Mouse (Mus musculus) lung, embryonic 15.5 days (tissue): ENCODE data around the gene Prr3. TPM values are rescaled to one million over a fixed set of nuclear protein-coding genes. Genes with fewer than 3 reads are reported as not detected.

Source experiments
- ATAC-seq: fragments of 200-750 bp; cut with Nextera tagmentation; 2 replicates; pipeline ENCODE4 v1.8.0; 2017; ENCODE audit warnings: moderate number of reproducible peaks, borderline replicate concordance; ENCODE audit not compliant: low FRiP score, low TSS enrichment; ENCODE audit errors: extremely low read depth
- H3K27ac ChIP-seq: fragments of 300-500 bp; sonication (generic); 2 replicates; pipeline ENCODE4 v1.5.1; 2015; ENCODE audit warnings: moderate library complexity, mild to moderate bottlenecking, inconsistent platforms
- H3K27me3 ChIP-seq: fragments of 300-500 bp; sonication (generic); 2 replicates; pipeline ENCODE4 v1.6.1; 2015; ENCODE audit warnings: inconsistent platforms
- H3K36me3 ChIP-seq: fragments of 300-500 bp; sonication (generic); 2 replicates; pipeline ENCODE4 v1.6.1; 2015; ENCODE audit warnings: inconsistent platforms
- H3K4me1 ChIP-seq: fragments of 300-500 bp; sonication (generic); 2 replicates; pipeline ENCODE4 v1.6.1; 2015; ENCODE audit warnings: inconsistent platforms
- H3K4me2 ChIP-seq: fragments of 300-500 bp; sonication (generic); 2 replicates; pipeline ENCODE4 v1.6.1; 2015; ENCODE audit warnings: inconsistent platforms, mild to moderate bottlenecking, moderate library complexity
- H3K4me3 ChIP-seq: fragments of 300-500 bp; sonication (generic); 2 replicates; pipeline ENCODE4 v1.5.1; 2015; ENCODE audit warnings: mild to moderate bottlenecking, inconsistent platforms
- H3K9ac ChIP-seq: fragments of 300-500 bp; sonication (generic); 2 replicates; pipeline ENCODE4 v1.6.1; 2015; ENCODE audit warnings: inconsistent platforms
- H3K9me3 ChIP-seq: fragments of 300-500 bp; sonication (generic); 2 replicates; pipeline ENCODE4 v1.6.1; 2016; ENCODE audit warnings: inconsistent platforms
- WGBS: fragments of 180-500 bp; shearing (Covaris S2); methylation state at CpG from one replicate; pipeline ENCODE4 v1.1.7; 2015; 5-methylcytosine and 5-hydroxymethylcytosine counted together
- polyA plus RNA-seq: library from polyadenylated mRNA; unstranded; fragments of >200 nt; fragmentation: Nextera tagmentation; extraction: Ambion mirVana; gene quantifications from 2 replicates; pipeline ENCODE4 v1.2.1, GENCODE M21; 2015

The Prr3 gene
- 29.3 and 32.4 TPM in 2 replicates for polyA plus RNA-seq

GRCm38 (mm10) chr17:35979401-35980362 lies at the start of gene Prr3, which contains the start of gene Gnl1:
Prr3 (minus strand) TSS chr17:35980236.
Gnl1 (plus strand) TSS chr17:35979851.
- Histone ChIP-seq H3K27ac (peak within 1 kb of the TSS; percentile 98), H3K4me1 (peaks cover 18% of the 10 kb centered on the region), H3K9ac (peak within 1 kb of the TSS; percentile 80), H3K9me3 (no peaks in the 10 kb centered on the region), H3K36me3 (peaks cover 33% of the 10 kb centered on the region), H3K4me2 (peak within 1 kb of the TSS; percentile 78), H3K27me3 (no peaks in the 10 kb centered on the region), H3K4me3 (peak within 1 kb of the TSS; percentile 90)
- under 1% methylated on average over 93 of the region's 109 CpGs for WGBS
- peak; percentile 87 for ATAC-seq

GRCm38 (mm10) chr17:36028879-36029619 lies 49.0 kb upstream of the Prr3 start:
- H3K4me1 ChIP-seq = peaks cover 9% of the 10 kb centered on the region; the same call in 1 of the 2 replicates
- H3K27ac ChIP-seq = no peak overlapping the region
- no peaks in the 10 kb centered on the region for H3K9me3 ChIP-seq
- no peak for ATAC-seq
- no peak overlapping the region for H3K4me3 ChIP-seq
- H3K4me2 ChIP-seq = no peak overlapping the region
- no peaks in the 10 kb centered on the region for H3K27me3 ChIP-seq
- no peaks in the 10 kb centered on the region for H3K36me3 ChIP-seq
- H3K9ac ChIP-seq = no peak overlapping the region
- WGBS = 88% methylated on average over 7 of the region's 7 CpGs

GRCm38 (mm10) chr17:36027663-36028062 lies 47.6 kb upstream of the Prr3 start:
- 71% methylated on average over 4 of the region's 4 CpGs for WGBS
- Histone ChIP-seq H3K9me3 (no peaks in the 10 kb centered on the region), H3K9ac (no peak overlapping the region), H3K27ac (no peak overlapping the region), H3K27me3 (no peaks in the 10 kb centered on the region), H3K36me3 (no peaks in the 10 kb centered on the region), H3K4me2 (no peak overlapping the region), H3K4me3 (no peak overlapping the region), H3K4me1 (peaks cover 21% of the 10 kb centered on the region)
- ATAC-seq = no peak

DNA sequence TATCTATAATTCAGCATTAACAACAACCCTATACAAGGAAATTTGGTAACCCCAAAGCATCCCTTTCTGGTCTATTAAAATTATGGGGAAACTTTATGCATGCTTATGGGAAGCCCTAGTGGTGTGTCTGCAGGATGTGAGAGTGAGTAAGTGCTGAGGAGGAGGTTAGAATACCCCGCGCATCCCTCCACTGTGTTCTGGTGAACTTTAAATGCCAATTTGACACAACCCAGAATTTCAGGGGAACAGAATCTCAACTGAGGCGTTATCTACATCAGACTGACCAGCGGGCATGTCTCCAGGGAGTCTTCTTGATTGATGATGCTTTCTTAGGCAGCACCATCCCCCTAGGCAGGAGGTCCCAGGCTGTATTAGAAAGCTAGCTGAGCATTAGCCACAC lies 45.9 kb upstream of the Prr3 start:
- Histone ChIP-seq H3K9me3 (no peaks in the 10 kb centered on the region; the same call in 1 of the 2 replicates), H3K9ac (no peak overlapping the region), H3K4me3 (no peak overlapping the region), H3K27ac (no peak overlapping the region), H3K36me3 (no peaks in the 10 kb centered on the region), H3K4me1 (peaks cover 13% of the 10 kb centered on the region), H3K27me3 (no peaks in the 10 kb centered on the region), H3K4me2 (no peak overlapping the region)
- no peak for ATAC-seq
- 56% methylated on average over 4 of the region's 4 CpGs for WGBS

DNA sequence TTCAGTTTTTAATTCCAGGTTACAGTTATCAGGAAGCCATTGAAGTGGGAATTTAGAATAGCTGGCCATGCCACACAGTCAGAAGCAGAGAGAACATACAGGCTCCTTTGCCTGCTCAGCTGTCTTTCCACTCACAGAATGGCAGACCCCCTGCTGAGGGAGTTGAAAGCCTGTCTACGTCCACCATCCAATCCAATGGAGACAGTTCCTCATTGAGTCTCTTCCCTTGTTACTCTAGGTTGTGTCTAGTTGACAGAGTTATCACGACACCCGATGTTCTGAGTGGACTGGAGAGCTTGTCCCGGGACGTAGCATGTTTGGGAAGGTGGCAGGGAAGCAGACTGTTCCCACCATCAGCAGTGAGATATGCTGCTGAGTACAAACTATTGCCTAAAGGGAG lies 45.2 kb upstream of the Prr3 start:
- Histone ChIP-seq H3K9ac (no peak overlapping the region), H3K27ac (no peak overlapping the region), H3K27me3 (no peaks in the 10 kb centered on the region), H3K9me3 (no peaks in the 10 kb centered on the region; the same call in 1 of the 2 replicates), H3K4me3 (no peak overlapping the region), H3K4me1 (peaks cover 13% of the 10 kb centered on the region), H3K4me2 (no peak overlapping the region), H3K36me3 (no peaks in the 10 kb centered on the region)
- no peak for ATAC-seq
- WGBS = 48% methylated on average over 5 of the region's 5 CpGs

DNA sequence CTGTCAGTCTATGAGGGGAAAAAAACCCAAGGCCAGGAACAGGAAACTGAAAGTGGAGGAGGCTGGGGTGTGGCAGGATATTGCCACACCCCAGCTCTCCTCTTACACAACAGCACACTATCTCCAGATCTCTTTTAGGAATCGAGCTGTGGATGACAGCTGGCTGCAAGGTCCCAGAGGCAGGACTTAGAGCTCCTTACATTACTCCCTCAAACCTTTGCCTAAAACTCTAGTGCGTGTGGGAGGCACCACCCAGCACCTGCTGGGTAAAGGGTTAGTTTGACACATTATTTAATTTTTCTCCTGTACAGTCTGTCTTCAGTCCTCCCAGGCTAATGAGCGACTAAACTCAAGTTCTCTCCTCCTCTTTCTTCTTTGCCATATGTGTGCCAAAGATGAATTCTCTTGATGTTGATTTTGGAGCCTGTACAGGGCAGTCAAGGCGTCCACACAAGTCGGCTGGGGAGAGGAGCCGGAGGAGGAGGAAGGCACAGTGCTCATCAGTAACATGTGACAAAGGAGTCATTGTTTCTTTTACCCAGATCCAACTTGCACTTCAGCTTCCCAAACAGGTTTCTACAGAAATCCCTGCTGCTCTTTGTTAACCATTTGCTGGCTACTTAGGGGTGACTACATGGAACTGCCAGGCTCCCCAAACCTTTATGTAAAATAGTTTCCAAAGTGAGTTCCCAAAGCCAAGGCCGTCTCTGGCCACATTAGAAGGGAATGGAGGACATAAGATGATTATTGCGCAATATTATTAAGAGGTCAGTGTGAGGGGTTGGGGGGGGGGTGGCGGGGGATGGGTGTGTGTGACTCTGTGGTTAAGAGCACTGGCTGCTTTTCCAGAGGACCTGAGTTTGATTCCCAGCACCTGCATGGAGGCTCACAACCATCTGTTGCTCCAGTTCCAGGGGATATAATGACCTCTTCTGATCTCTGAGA lies 43.9 kb upstream of the Prr3 start:
- no peaks in the 10 kb centered on the region for H3K27me3 ChIP-seq
- no peak for ATAC-seq
- H3K4me2 ChIP-seq = no peak overlapping the region
- peak overlapping the region; percentile 48 for H3K27ac ChIP-seq
- H3K4me3 ChIP-seq = no peak overlapping the region
- 42% methylated on average over 9 of the region's 9 CpGs for WGBS
- H3K4me1 ChIP-seq = peaks cover 13% of the 10 kb centered on the region
- no peaks in the 10 kb centered on the region; the same call in 1 of the 2 replicates for H3K9me3 ChIP-seq
- no peak overlapping the region for H3K9ac ChIP-seq
- H3K36me3 ChIP-seq = no peaks in the 10 kb centered on the region

DNA sequence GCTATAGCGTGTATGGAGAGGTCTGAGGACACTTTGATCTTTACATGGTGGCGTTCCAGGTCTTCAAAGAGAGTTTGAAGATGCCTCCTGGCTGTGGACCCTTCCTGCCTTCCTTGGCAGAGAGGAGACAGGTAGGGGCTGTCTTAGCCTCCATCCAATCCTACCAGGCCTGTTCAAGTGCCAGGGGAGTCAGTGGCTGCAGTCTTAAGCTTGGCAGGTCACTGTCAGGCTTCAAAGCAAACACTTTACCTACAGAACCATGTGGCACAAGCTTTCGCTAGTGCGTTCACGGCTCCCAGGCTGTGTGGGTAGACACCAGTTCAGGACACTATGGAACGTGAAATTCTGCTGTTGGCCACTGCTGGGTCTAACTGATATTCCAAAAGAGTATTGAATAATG lies 42.9 kb upstream of the Prr3 start:
- H3K27ac ChIP-seq = no peak overlapping the region
- H3K36me3 ChIP-seq = no peaks in the 10 kb centered on the region
- no peaks in the 10 kb centered on the region for H3K27me3 ChIP-seq
- no peak overlapping the region for H3K9ac ChIP-seq
- H3K4me3 ChIP-seq = no peak overlapping the region
- H3K4me2 ChIP-seq = no peak overlapping the region
- WGBS = 81% methylated on average over 6 of the region's 6 CpGs
- peaks cover 13% of the 10 kb centered on the region for H3K4me1 ChIP-seq
- H3K9me3 ChIP-seq = no peaks in the 10 kb centered on the region; the same call in 1 of the 2 replicates
- ATAC-seq = no peak

GRCm38 (mm10) chr17:36022098-36022497 lies 42.1 kb upstream of the Prr3 start:
- Histone ChIP-seq H3K36me3 (no peaks in the 10 kb centered on the region), H3K4me3 (no peak overlapping the region), H3K4me2 (no peak overlapping the region), H3K9me3 (no peaks in the 10 kb centered on the region; the same call in 1 of the 2 replicates), H3K9ac (no peak overlapping the region), H3K27me3 (no peaks in the 10 kb centered on the region), H3K27ac (no peak overlapping the region), H3K4me1 (peaks cover 13% of the 10 kb centered on the region)
- WGBS = 94% methylated on average over 9 of the region's 9 CpGs
- ATAC-seq = no peak

DNA sequence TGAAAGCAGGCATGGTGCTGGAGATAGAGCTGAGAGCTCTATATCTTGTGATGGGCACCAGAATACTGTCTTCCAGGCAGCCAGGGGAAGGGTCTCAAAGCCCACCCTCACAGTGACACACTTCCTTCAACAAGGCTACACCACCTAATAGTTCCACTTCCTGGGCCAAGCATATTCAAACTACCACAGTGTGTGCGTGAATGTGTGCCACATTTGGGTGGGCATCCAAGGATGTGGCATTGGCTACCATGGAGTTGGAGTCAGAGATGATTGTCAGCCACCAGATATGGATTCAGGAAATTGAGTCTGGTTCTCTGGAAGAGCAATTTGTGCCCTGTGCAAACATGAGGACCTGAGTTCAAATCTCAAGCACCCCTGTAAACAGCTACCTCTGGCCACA lies 41.3 kb upstream of the Prr3 start:
- Histone ChIP-seq H3K4me3 (no peak overlapping the region), H3K4me2 (peak overlapping the region; percentile 35; the same call in 1 of the 2 replicates), H3K36me3 (no peaks in the 10 kb centered on the region), H3K27ac (peak overlapping the region; percentile 12; the same call in 1 of the 2 replicates), H3K9ac (no peak overlapping the region), H3K9me3 (no peaks in the 10 kb centered on the region; the same call in 1 of the 2 replicates), H3K27me3 (no peaks in the 10 kb centered on the region), H3K4me1 (peaks cover 13% of the 10 kb centered on the region)
- WGBS = 93% methylated on average over 1 of the region's 1 CpGs
- ATAC-seq = no peak

DNA sequence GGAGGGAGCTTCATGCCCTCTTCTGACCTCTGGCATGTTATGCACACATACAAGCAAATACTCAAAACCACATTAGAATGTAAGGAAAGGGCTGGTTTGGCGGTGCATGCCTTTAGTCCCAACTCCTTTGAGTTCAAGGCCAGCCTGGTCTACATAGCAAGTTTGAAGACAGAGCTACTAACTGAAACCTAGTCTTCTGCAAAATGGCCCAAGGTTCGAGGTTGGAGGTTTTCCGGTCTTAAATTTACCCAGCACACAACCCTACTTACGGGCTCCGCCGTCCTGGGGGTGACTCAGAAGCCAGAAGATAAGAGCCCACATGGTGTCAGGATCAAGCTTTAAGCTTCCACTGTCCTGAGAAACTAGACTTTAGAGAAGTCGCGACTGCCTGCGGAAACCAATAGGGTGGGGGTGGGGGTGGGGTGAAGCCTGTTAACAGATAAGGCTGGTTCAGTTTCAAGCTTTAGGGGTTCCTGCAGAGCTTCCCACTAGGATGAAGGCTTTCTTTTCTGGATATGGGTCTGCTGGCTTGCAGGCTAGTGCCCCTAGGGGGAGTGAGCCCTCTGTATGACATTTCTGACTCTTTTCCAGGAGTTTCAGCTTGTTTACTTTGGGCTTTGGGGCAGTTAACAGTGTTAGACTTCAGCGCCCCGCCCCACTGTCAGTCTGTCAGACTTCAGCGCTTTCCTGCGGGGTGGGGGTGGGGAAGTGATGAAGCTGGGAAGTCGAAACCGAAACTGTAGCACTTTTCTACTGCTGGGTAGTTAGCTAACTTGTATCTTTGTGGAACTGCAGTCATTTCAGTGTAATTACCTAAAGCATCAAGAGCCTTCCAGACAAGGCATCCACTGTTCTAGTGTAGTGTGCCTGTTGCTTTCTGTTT lies 40.4 kb upstream of the Prr3 start, which contains the start of gene H2-T24:
Gene H2-T24 (minus strand): TSS at position 370 of the 883 bp plus-strand sequence.
- Histone ChIP-seq H3K27me3 (no peaks in the 10 kb centered on the region), H3K27ac (peak within 1 kb of the TSS; percentile 12; the same call in 1 of the 2 replicates), H3K9me3 (no peaks in the 10 kb centered on the region; the same call in 1 of the 2 replicates), H3K9ac (no peak within 1 kb of the TSS), H3K4me2 (peak within 1 kb of the TSS; percentile 35), H3K4me3 (peak within 1 kb of the TSS; percentile 8; the same call in 1 of the 2 replicates), H3K4me1 (peaks cover 13% of the 10 kb centered on the region), H3K36me3 (no peaks in the 10 kb centered on the region)
- ATAC-seq = peak; percentile 63; the same call in 1 of the 2 replicates
- 24% methylated on average over 15 of the region's 15 CpGs for WGBS
